Mouse (Mus musculus) thymus, adult 2 months (tissue): ENCODE data around the gene Cyp4f40.

ENCODE experiments used
- CTCF ChIP-seq: fragments of 200-500 bp; IDR thresholded peaks from 2 replicates; pipeline ENCODE4 v1.5.1; 2012; ENCODE audit warnings: mild to moderate bottlenecking, control low read depth, low read length, moderate library complexity, borderline replicate concordance; ENCODE audit not compliant: control insufficient read depth, poor library complexity, insufficient read depth; ENCODE audit errors: extremely low read depth
- POLR2A ChIP-seq: fragments of 200-500 bp; IDR thresholded peaks from 2 replicates; pipeline ENCODE4 v1.6.1; 2012; ENCODE audit warnings: mild to moderate bottlenecking, low read length, control low read depth, moderate library complexity; ENCODE audit not compliant: control insufficient read depth, poor library complexity, insufficient read depth; ENCODE audit errors: extremely low read depth

- TF ChIP-seq POLR2A (no peak), CTCF (no peak)
Observed at GRCm38 (mm10) chr17:32636341-32636740, 22.4 kb upstream of the Cyp4f40 start.
